Mouse (Mus musculus) bone marrow macrophage, adult 2 months (primary cell): ENCODE data around the gene Fbxl13. TPM values are rescaled to one million over a fixed set of nuclear protein-coding genes. Genes with fewer than 3 reads are reported as not detected.

Experiments used
- H3K27ac ChIP-seq: 2 replicates; pipeline ENCODE4 v1.5.1; 2012; ENCODE audit warnings: low read depth, low read length; ENCODE audit not compliant: insufficient read depth
- H3K4me1 ChIP-seq: 2 replicates; pipeline ENCODE4 v1.6.1; 2012; ENCODE audit warnings: low read length; ENCODE audit not compliant: control insufficient read depth, insufficient read depth
- H3K4me3 ChIP-seq: 2 replicates; pipeline ENCODE4 v1.5.1; 2012; ENCODE audit warnings: mild to moderate bottlenecking, low read length, moderate library complexity; ENCODE audit not compliant: insufficient read depth
- CTCF ChIP-seq: IDR thresholded peaks from 2 replicates; pipeline ENCODE4 v1.5.1; 2012; ENCODE audit warnings: low read depth, mild to moderate bottlenecking, low read length, moderate library complexity
- POLR2A ChIP-seq: IDR thresholded peaks from 2 replicates; pipeline ENCODE4 v1.6.1; 2012; ENCODE audit warnings: mild to moderate bottlenecking, low read depth, low read length, borderline replicate concordance
- polyA plus RNA-seq: library from polyadenylated mRNA; stranded (reverse); fragments of >200 nt; gene quantifications from 2 replicates; pipeline ENCODE4 v1.2.4, GENCODE M21; 2012; ENCODE audit not compliant: missing spikeins, insufficient read depth, insufficient read length

Gene Fbxl13
- polyA plus RNA-seq, 1 experiment = not detected

GRCm38 (mm10) chr5:21500133-21500532 is 145.3 kb downstream of the Fbxl13 start:
- Histone ChIP-seq H3K4me1 (no peaks in the 10 kb centered on the region), H3K27ac (no peak overlapping the region), H3K4me3 (no peak overlapping the region)
- no peak for TF ChIP-seq POLR2A
- TF ChIP-seq CTCF = no peak

- Histone ChIP-seq H3K4me1 (no peaks in the 10 kb centered on the region), H3K4me3 (no peak overlapping the region), H3K27ac (no peak overlapping the region)
- TF ChIP-seq CTCF (no peak), POLR2A (no peak)
Observed at GRCm38 (mm10) chr5:21498925-21499324, 146.5 kb downstream of the Fbxl13 start.

- no peak overlapping the region for H3K27ac ChIP-seq
- TF ChIP-seq CTCF (no peak), POLR2A (no peak)
- peaks cover under 1% of the 10 kb centered on the region; the same call in 1 of the 2 replicates for H3K4me1 ChIP-seq
- no peak overlapping the region for H3K4me3 ChIP-seq
Observed at GRCm38 (mm10) chr5:21498490-21498889, 146.9 kb downstream of the Fbxl13 start.

GRCm38 (mm10) chr5:21496881-21497280 is 148.6 kb downstream of the Fbxl13 start:
- no peak for TF ChIP-seq POLR2A
- Histone ChIP-seq H3K4me1 (peaks cover 4% of the 10 kb centered on the region; the same call in 1 of the 2 replicates), H3K4me3 (no peak overlapping the region), H3K27ac (no peak overlapping the region)

- Histone ChIP-seq H3K4me1 (peaks cover 4% of the 10 kb centered on the region; the same call in 1 of the 2 replicates), H3K4me3 (no peak overlapping the region), H3K27ac (no peak overlapping the region)
- TF ChIP-seq CTCF (no peak), POLR2A (no peak)
Observed at GRCm38 (mm10) chr5:21496321-21496720, 149.1 kb downstream of the Fbxl13 start.

GRCm38 (mm10) chr5:21494781-21495180 is 150.7 kb downstream of the Fbxl13 start:
- TF ChIP-seq CTCF (no peak), POLR2A (no peak)
- H3K4me3 ChIP-seq = no peak overlapping the region
- H3K4me1 ChIP-seq = peaks cover 4% of the 10 kb centered on the region; the same call in 1 of the 2 replicates
- no peak overlapping the region for H3K27ac ChIP-seq

- Histone ChIP-seq H3K27ac (no peak overlapping the region), H3K4me3 (no peak overlapping the region), H3K4me1 (peaks cover 5% of the 10 kb centered on the region)
- no peak for TF ChIP-seq CTCF
- TF ChIP-seq POLR2A = no peak
Observed at GRCm38 (mm10) chr5:21493294-21493999, 152.0 kb downstream of the Fbxl13 start.

GRCm38 (mm10) chr5:21492213-21492612 is 153.2 kb downstream of the Fbxl13 start:
- no peak overlapping the region for H3K27ac ChIP-seq
- H3K4me1 ChIP-seq = peaks cover 7% of the 10 kb centered on the region
- TF ChIP-seq POLR2A (no peak), CTCF (no peak)
- H3K4me3 ChIP-seq = no peak overlapping the region

GRCm38 (mm10) chr5:21491469-21491868 is 154.0 kb downstream of the Fbxl13 start:
- no peak overlapping the region for H3K27ac ChIP-seq
- no peak overlapping the region for H3K4me3 ChIP-seq
- peaks cover 7% of the 10 kb centered on the region for H3K4me1 ChIP-seq
- TF ChIP-seq POLR2A (no peak), CTCF (no peak)

GRCm38 (mm10) chr5:21489135-21489534 is 156.3 kb downstream of the Fbxl13 start:
- H3K27ac ChIP-seq = no peak overlapping the region
- no peak overlapping the region for H3K4me3 ChIP-seq
- no peak for TF ChIP-seq POLR2A
- TF ChIP-seq CTCF = no peak
- peaks cover 19% of the 10 kb centered on the region for H3K4me1 ChIP-seq
